Mouse (Mus musculus) stomach, postnatal 0 days (tissue): ENCODE data around the gene Olfr1209.

ENCODE experiments used
- CTCF ChIP-seq: IDR thresholded peaks from 2 replicates; pipeline ENCODE4 v1.5.1; 2016; ENCODE audit warnings: antibody characterized with exemption, low read depth, mild to moderate bottlenecking, moderate library complexity
- EP300 ChIP-seq: optimal IDR thresholded peaks from 2 replicates; pipeline ENCODE3; 2016; ENCODE audit warnings: antibody characterized with exemption

DNA sequence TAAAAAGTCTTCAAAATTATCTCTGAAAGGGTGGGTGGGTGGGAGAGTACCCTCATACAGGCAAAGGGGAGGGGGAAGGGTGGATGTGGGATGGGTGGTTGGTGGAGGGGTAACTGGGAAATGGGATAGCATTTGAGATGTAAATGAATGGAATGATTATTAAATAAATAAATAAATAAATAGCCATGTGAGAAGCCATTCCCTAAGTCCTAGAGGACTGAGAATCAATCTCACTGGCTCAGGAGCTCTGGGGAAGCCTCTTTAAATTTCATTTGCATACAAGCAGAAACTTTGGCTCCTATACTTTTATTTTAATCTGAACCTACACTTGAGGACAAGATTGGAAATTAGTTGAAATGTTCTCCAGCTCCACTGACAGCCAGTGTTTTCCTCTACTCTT is 38.7 kb upstream of the Olfr1209 start, which contains the start of gene Olfr1212:
- TF ChIP-seq CTCF, result no peak
- no peak for TF ChIP-seq EP300
